Mouse (Mus musculus): ENCODE measurements at regions not wholly inside any gene's neighbourhood (a gene's known extent, or its start where the extent isn't known, plus 50 kb on each side); places are given as distances from the start of the nearest gene placed in this dataset.
A peak's percentile ranks its signal among the peaks of the same experiment; 100 is the strongest.

DNA sequence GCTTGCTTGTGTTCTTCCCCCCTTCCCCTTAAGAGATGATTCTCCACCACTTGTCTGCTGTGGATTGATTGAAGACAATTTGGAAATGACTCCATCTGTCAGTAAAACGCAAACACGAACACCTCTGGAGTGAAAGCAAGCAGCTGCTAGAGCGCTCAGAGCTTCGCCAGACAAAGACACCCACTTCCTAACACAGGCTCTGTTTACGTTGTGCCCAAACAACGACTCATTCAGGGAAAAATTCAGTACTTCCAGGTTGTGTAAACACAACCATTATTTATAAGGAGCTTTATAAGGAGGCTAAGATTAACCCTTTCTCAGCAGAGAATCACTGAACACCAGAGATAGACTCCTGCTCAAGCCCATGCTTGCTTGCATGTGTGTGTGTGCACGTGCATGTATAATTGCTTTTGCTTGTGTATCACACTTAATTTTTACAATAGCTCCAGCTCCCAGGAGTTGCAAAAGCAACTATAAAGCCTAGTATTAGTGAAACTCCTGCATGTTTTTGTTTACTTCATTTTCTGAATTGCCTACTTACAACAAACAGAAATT lies 209.5 kb downstream of the Btg1 start:
- DNase-seq (ENCODE audit: low spot score), result peak; percentile 56
- Histone ChIP-seq H3K36me3 (ENCODE audit: control insufficient read depth, insufficient read depth, low read length) (no peaks in the 10 kb centered on the region), H3K9me3 (replicated peaks; ENCODE audit: control insufficient read depth, low read length) (no peaks in the 10 kb centered on the region), H3K4me1 (ENCODE audit: control insufficient read depth, insufficient read depth, low read length) (peaks cover 6% of the 10 kb centered on the region; the same call in 1 of the 2 replicates), H3K4me2 (ENCODE audit: low read length) (peak overlapping the region; percentile 20; the same call in 1 of the 2 replicates), H3K4me3 (ENCODE audit: low read depth, low read length) (no peak overlapping the region), H3K27ac (ENCODE audit: low read depth, low read length) (0 out of 2 replicates have a peak overlapping the region, but pooled peaks have one; percentile 14), H3K27me3 (replicated peaks; ENCODE audit: control insufficient read depth, insufficient read depth, low read length) (no peaks in the 10 kb centered on the region), H3K9ac (ENCODE audit: low read length) (peak overlapping the region; percentile 17; the same call in 1 of the 2 replicates)
- 26% methylated on average over 7 of the region's 7 CpGs for WGBS
- no peak; the same call in 1 of the 2 replicates for ATAC-seq

DNA sequence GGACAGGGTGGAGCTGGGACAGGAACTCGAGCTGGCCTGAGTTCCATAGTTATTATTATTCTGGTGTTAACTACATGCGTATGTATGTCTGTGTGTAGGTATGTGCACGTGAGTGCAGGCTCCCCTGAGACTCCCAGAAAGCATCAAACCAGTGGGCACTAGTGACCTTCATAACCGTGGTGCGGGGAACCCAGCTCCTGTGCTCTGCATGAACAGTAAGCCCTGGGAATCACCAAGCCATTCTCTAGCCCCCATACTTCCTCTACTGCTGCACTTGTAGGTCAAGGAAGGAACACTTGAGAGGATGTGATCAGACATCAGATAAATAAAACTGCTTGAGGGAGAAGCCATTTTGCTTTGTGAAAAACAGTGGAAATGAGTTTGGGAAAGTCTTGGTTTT lies 211.2 kb downstream of the Btg1 start:
- Histone ChIP-seq H3K4me2 (ENCODE audit: low read length) (no peak overlapping the region), H3K36me3 (ENCODE audit: control insufficient read depth, insufficient read depth, low read length) (no peaks in the 10 kb centered on the region), H3K9ac (ENCODE audit: low read length) (no peak overlapping the region), H3K27ac (ENCODE audit: low read depth, low read length) (no peak overlapping the region), H3K4me3 (ENCODE audit: low read depth, low read length) (no peak overlapping the region), H3K9me3 (replicated peaks; ENCODE audit: control insufficient read depth, low read length) (no peaks in the 10 kb centered on the region), H3K4me1 (ENCODE audit: control insufficient read depth, insufficient read depth, low read length) (peaks cover 6% of the 10 kb centered on the region; the same call in 1 of the 2 replicates), H3K27me3 (replicated peaks; ENCODE audit: control insufficient read depth, insufficient read depth, low read length) (no peaks in the 10 kb centered on the region)
- no peak for DNase-seq (ENCODE audit: low spot score)
- 86% methylated on average over 5 of the region's 5 CpGs for WGBS
- no peak for ATAC-seq

DNA sequence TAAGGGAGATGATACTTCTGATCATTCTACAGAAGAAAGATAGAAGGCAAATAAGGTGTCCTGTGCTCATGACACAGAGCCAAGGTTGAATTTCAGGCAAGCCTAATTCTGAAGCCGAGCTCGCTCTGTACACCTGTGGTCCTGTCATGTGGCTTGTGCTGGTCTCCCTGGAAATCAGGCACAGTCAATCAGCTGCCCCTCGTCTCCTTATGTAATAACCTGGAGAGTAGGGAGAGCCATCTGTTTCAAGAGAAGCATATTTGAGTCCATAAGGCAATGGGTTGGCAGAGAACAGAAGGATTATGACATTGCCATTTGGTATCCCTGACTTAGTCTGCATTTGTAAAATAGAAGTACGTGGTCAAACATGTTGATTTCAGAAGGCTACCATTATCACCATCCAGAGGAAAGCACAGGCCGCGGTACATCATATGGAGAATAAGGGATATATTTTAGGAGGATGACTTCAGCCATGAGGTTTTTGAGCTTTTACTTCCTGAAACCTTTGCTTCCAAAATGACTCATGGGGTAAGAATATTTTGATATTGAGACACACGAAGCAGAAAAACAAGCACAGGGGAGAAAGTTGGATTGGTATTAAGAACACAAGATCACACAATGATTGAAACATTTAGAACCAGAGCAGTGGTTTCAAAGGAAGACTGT lies 211.9 kb downstream of the Btg1 start:
- H3K9me3 ChIP-seq (replicated peaks; ENCODE audit: control insufficient read depth, low read length), result no peaks in the 10 kb centered on the region
- H3K4me1 ChIP-seq (ENCODE audit: control insufficient read depth, insufficient read depth, low read length), result peaks cover 6% of the 10 kb centered on the region; the same call in 1 of the 2 replicates
- ATAC-seq (0 out of 2 replicates have a peak, but pooled peaks have one; percentile 37), DNase-seq (ENCODE audit: low spot score) (peak; percentile 33)
- H3K4me3 ChIP-seq (ENCODE audit: low read depth, low read length), result no peak overlapping the region
- H3K27me3 ChIP-seq (replicated peaks; ENCODE audit: control insufficient read depth, insufficient read depth, low read length), result no peaks in the 10 kb centered on the region
- no peak overlapping the region for H3K27ac ChIP-seq (ENCODE audit: low read depth, low read length)
- H3K9ac ChIP-seq (ENCODE audit: low read length), result no peak overlapping the region
- H3K4me2 ChIP-seq (ENCODE audit: low read length), result no peak overlapping the region
- no peaks in the 10 kb centered on the region for H3K36me3 ChIP-seq (ENCODE audit: control insufficient read depth, insufficient read depth, low read length)
- 85% methylated on average over 7 of the region's 7 CpGs for WGBS

DNA sequence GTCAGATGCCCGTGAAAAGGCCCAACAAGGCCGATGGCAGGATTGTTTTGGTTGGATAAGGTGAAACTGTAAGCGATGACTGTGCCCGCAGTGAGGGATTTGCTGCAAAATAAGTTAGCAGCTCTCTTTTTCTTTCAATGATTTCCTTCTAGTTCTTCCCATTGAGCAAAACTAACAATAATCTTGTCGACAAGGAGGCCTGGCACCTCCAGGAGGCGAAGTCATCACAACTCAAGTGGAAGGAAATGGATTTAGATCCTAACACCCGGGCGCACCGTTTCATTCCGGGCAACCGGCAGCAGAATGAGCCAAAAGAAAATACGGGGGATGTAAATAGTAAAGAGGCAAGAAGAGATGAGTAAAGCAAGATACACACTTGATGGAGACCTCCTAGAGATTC lies 214.3 kb downstream of the Btg1 start:
- Histone ChIP-seq H3K4me3 (ENCODE audit: low read depth, low read length) (no peak overlapping the region), H3K4me1 (ENCODE audit: control insufficient read depth, insufficient read depth, low read length) (peaks cover 5% of the 10 kb centered on the region; the same call in 1 of the 2 replicates), H3K9ac (ENCODE audit: low read length) (no peak overlapping the region), H3K9me3 (replicated peaks; ENCODE audit: control insufficient read depth, low read length) (no peaks in the 10 kb centered on the region; the same call in 1 of the 2 replicates), H3K36me3 (ENCODE audit: control insufficient read depth, insufficient read depth, low read length) (no peaks in the 10 kb centered on the region), H3K27ac (ENCODE audit: low read depth, low read length) (no peak overlapping the region), H3K4me2 (ENCODE audit: low read length) (no peak overlapping the region), H3K27me3 (replicated peaks; ENCODE audit: control insufficient read depth, insufficient read depth, low read length) (no peaks in the 10 kb centered on the region)
- DNase-seq (ENCODE audit: low spot score) (no peak), ATAC-seq (no peak)
- 47% methylated on average over 12 of the region's 12 CpGs for WGBS

DNA sequence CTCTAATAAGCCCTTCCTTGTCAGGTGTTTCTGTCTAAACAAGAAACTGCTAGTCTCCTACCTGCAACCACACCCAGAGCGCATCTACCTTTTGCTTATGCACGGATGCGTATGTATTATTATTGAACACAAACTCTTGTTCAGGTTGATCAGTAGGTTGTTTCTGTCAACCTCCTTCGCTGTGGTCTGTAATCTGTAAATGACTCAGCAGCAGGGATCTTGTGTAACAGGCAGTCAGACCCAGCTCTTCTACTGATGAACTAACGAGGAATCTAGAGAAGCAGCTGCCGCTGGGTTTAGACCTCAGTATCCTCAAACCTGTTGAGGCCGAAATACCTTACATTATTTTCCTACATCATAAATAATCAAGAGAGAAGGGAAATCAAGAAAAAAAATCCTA lies 220.4 kb downstream of the Btg1 start:
- Histone ChIP-seq H3K4me1 (ENCODE audit: control insufficient read depth, insufficient read depth, low read length) (no peaks in the 10 kb centered on the region), H3K27ac (ENCODE audit: low read depth, low read length) (no peak overlapping the region), H3K4me2 (ENCODE audit: low read length) (no peak overlapping the region), H3K9ac (ENCODE audit: low read length) (no peak overlapping the region), H3K4me3 (ENCODE audit: low read depth, low read length) (no peak overlapping the region), H3K9me3 (replicated peaks; ENCODE audit: control insufficient read depth, low read length) (no peaks in the 10 kb centered on the region; the same call in 1 of the 2 replicates), H3K27me3 (replicated peaks; ENCODE audit: control insufficient read depth, insufficient read depth, low read length) (no peaks in the 10 kb centered on the region), H3K36me3 (ENCODE audit: control insufficient read depth, insufficient read depth, low read length) (no peaks in the 10 kb centered on the region)
- 85% methylated on average over 7 of the region's 7 CpGs for WGBS
- ATAC-seq (no peak), DNase-seq (ENCODE audit: low spot score) (no peak)

DNA sequence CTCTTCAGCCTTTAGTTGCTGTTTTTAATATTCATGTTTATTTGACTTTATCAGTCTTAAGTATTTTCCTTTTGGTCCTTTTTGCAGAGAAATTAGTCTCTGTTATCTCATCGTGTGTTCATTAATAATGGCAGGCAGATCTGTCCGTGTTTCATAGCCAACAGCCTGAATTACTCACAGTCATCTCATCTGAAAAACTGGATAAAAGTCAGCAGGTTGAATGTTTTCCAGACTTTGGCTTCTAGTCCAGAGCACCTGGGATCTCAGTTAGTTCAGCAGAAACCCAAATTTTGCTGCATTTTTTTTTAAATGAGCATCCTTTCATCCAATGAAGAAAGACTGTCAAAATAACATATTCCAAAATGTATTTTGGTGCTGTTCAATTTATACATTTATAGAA lies 224.3 kb downstream of the Btg1 start:
- DNase-seq (ENCODE audit: low spot score) (no peak), ATAC-seq (no peak)
- H3K27me3 ChIP-seq (replicated peaks; ENCODE audit: control insufficient read depth, insufficient read depth, low read length), result no peaks in the 10 kb centered on the region
- WGBS, result 87% methylated on average over 2 of the region's 2 CpGs
- H3K36me3 ChIP-seq (ENCODE audit: control insufficient read depth, insufficient read depth, low read length), result no peaks in the 10 kb centered on the region
- H3K9ac ChIP-seq (ENCODE audit: low read length), result no peak overlapping the region
- H3K4me1 ChIP-seq (ENCODE audit: control insufficient read depth, insufficient read depth, low read length), result no peaks in the 10 kb centered on the region
- H3K27ac ChIP-seq (ENCODE audit: low read depth, low read length), result no peak overlapping the region
- no peaks in the 10 kb centered on the region for H3K9me3 ChIP-seq (replicated peaks; ENCODE audit: control insufficient read depth, low read length)
- H3K4me3 ChIP-seq (ENCODE audit: low read depth, low read length), result no peak overlapping the region
- no peak overlapping the region for H3K4me2 ChIP-seq (ENCODE audit: low read length)

DNA sequence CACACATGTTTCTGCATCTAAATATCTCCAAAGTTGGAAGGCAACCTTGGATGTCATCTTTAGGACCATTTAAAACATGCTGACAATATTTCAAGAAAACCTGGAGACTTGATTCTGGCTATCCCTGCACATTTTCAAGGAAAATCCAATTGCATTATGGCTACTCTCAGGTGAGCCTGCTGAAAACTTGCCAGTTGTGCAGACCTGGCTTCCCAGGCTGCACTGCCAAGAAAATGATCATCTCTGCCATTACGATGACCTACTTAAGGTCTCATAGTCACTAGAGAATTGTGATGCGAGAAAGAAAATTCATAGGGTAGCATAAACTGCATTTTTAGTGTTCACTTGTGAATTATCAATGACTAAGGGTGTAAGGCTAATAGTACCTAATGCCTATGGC lies 225.2 kb downstream of the Btg1 start:
- whole genome bisulfite sequencing, result over 99% methylated on average over 2 of the region's 2 CpGs

DNA sequence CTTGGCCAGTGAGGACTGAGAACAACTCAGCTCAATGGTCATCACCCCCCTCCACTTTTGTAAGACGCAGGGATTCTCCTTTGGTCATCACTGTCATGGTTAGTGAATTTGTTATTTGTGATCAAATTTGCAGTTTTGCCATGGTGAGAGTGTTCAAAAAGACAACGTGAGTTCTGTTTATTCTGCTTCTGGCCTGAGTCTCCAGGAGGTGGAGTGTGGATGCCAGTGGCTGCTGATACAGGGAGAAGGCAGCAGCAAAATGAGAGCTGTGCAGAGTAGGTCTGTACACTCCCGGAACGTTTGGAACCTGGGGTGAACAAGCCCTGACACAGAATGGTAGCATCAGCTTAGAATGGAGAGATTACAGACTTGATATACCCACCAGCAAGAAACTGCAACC lies 229.1 kb downstream of the Btg1 start:
- 82% methylated on average over 4 of the region's 4 CpGs for WGBS
- no peak overlapping the region for H3K4me2 ChIP-seq (ENCODE audit: low read length)
- no peak overlapping the region for H3K9ac ChIP-seq (ENCODE audit: low read length)
- H3K27ac ChIP-seq (ENCODE audit: low read depth, low read length), result no peak overlapping the region
- DNase-seq (ENCODE audit: low spot score) (no peak), ATAC-seq (no peak)
- H3K27me3 ChIP-seq (replicated peaks; ENCODE audit: control insufficient read depth, insufficient read depth, low read length), result no peaks in the 10 kb centered on the region
- no peaks in the 10 kb centered on the region for H3K36me3 ChIP-seq (ENCODE audit: control insufficient read depth, insufficient read depth, low read length)
- H3K4me1 ChIP-seq (ENCODE audit: control insufficient read depth, insufficient read depth, low read length), result peaks cover 6% of the 10 kb centered on the region; the same call in 1 of the 2 replicates
- no peaks in the 10 kb centered on the region for H3K9me3 ChIP-seq (replicated peaks; ENCODE audit: control insufficient read depth, low read length)
- H3K4me3 ChIP-seq (ENCODE audit: low read depth, low read length), result no peak overlapping the region

More for the DNA sequence above, 225.2 kb downstream of the Btg1 start:
- Histone ChIP-seq H3K4me3 (ENCODE audit: low read depth, low read length) (no peak overlapping the region), H3K36me3 (ENCODE audit: control insufficient read depth, insufficient read depth, low read length) (no peaks in the 10 kb centered on the region), H3K9me3 (replicated peaks; ENCODE audit: control insufficient read depth, low read length) (no peaks in the 10 kb centered on the region), H3K27me3 (replicated peaks; ENCODE audit: control insufficient read depth, insufficient read depth, low read length) (no peaks in the 10 kb centered on the region), H3K27ac (ENCODE audit: low read depth, low read length) (no peak overlapping the region), H3K4me2 (ENCODE audit: low read length) (no peak overlapping the region), H3K4me1 (ENCODE audit: control insufficient read depth, insufficient read depth, low read length) (peaks cover 2% of the 10 kb centered on the region; the same call in 1 of the 2 replicates), H3K9ac (ENCODE audit: low read length) (no peak overlapping the region)
- no peak for ATAC-seq
- no peak for DNase-seq (ENCODE audit: low spot score)

DNA sequence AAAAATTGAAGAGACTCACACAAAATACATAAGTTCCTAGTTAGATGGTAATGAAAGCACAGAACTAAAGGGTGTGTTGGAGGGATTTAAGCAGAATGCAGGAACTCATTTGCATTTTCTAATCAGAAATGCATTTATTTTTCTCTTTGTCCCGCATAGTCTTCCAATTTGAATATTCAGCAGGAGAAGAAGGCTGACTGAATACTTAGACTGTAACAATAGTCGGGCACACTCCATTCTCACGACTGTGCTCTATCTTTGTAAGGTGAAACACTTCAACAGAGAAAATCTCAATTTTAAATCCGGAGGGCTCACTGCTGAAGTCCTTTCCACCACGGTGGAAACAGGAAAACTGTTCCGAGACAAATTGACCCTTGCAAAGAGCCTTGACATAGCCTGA lies 230.2 kb downstream of the Btg1 start:
- Histone ChIP-seq H3K27me3 (replicated peaks; ENCODE audit: control insufficient read depth, insufficient read depth, low read length) (no peaks in the 10 kb centered on the region), H3K27ac (ENCODE audit: low read depth, low read length) (no peak overlapping the region), H3K36me3 (ENCODE audit: control insufficient read depth, insufficient read depth, low read length) (no peaks in the 10 kb centered on the region), H3K4me2 (ENCODE audit: low read length) (no peak overlapping the region), H3K4me1 (ENCODE audit: control insufficient read depth, insufficient read depth, low read length) (peaks cover 6% of the 10 kb centered on the region; the same call in 1 of the 2 replicates), H3K4me3 (ENCODE audit: low read depth, low read length) (no peak overlapping the region), H3K9ac (ENCODE audit: low read length) (no peak overlapping the region), H3K9me3 (replicated peaks; ENCODE audit: control insufficient read depth, low read length) (no peaks in the 10 kb centered on the region)
- 0 out of 2 replicates have a peak, but pooled peaks have one; percentile 20 for ATAC-seq
- WGBS, result 23% methylated on average over 6 of the region's 6 CpGs
- peak; percentile 37 for DNase-seq (ENCODE audit: low spot score)
